Mouse (Mus musculus) adipocyte (in vitro differentiated cells): Measurements from ENCODE around the gene Cped1.

Experiments used
- DNase-seq: peaks from one replicate; pipeline ENCODE4 v3.0.0-alpha.2; 2016; ENCODE audit warnings: low spot score

Cped1 gene

GRCm38 (mm10) chr6:22178721-22179295, 193.1 kb downstream of the Cped1 start:
- DNase-seq = no peak

GRCm38 (mm10) chr6:22180316-22180715, 194.6 kb downstream of the Cped1 start:
- DNase-seq = no peak

- no peak for DNase-seq
Observed at GRCm38 (mm10) chr6:22186967-22187366, 201.3 kb downstream of the Cped1 start.

GRCm38 (mm10) chr6:22189346-22190335, 203.9 kb downstream of the Cped1 start:
- DNase-seq = no peak

GRCm38 (mm10) chr6:22198603-22199002, 212.9 kb downstream of the Cped1 start:
- no peak for DNase-seq

- DNase-seq = no peak
Observed at GRCm38 (mm10) chr6:22199473-22199872, 213.8 kb downstream of the Cped1 start.

- DNase-seq = no peak
Observed at GRCm38 (mm10) chr6:22200133-22200532, 214.4 kb downstream of the Cped1 start.

- no peak for DNase-seq
Observed at GRCm38 (mm10) chr6:22201879-22202278, 216.2 kb downstream of the Cped1 start.

- no peak for DNase-seq
Observed at GRCm38 (mm10) chr6:22205030-22205750, 219.5 kb downstream of the Cped1 start.

- no peak for DNase-seq
Observed at GRCm38 (mm10) chr6:22205751-22206121, 220.0 kb downstream of the Cped1 start.

GRCm38 (mm10) chr6:22206179-22206578, 220.5 kb downstream of the Cped1 start:
- no peak for DNase-seq

- no peak for DNase-seq
Observed at GRCm38 (mm10) chr6:22206630-22207293, 221.0 kb downstream of the Cped1 start.

- DNase-seq = no peak
Observed at GRCm38 (mm10) chr6:22212158-22212557, 226.4 kb downstream of the Cped1 start.

- no peak for DNase-seq
Observed at GRCm38 (mm10) chr6:22213187-22213586, 227.5 kb downstream of the Cped1 start.

GRCm38 (mm10) chr6:22213813-22214212, 228.1 kb downstream of the Cped1 start:
- DNase-seq = no peak

- DNase-seq = no peak
Observed at GRCm38 (mm10) chr6:22214665-22215064, 228.9 kb downstream of the Cped1 start.

GRCm38 (mm10) chr6:22216276-22216973, 230.7 kb downstream of the Cped1 start:
- DNase-seq = no peak

- DNase-seq = no peak
Observed at GRCm38 (mm10) chr6:22221134-22221533, 235.4 kb downstream of the Cped1 start.

GRCm38 (mm10) chr6:22222087-22222486, 236.4 kb downstream of the Cped1 start:
- no peak for DNase-seq

- DNase-seq = no peak
Observed at GRCm38 (mm10) chr6:22222947-22223346, 237.2 kb downstream of the Cped1 start.

- no peak for DNase-seq
Observed at GRCm38 (mm10) chr6:22224351-22224750, 238.6 kb downstream of the Cped1 start.
